Mouse (Mus musculus): ENCODE results near the gene Gabrb1.

DNA sequence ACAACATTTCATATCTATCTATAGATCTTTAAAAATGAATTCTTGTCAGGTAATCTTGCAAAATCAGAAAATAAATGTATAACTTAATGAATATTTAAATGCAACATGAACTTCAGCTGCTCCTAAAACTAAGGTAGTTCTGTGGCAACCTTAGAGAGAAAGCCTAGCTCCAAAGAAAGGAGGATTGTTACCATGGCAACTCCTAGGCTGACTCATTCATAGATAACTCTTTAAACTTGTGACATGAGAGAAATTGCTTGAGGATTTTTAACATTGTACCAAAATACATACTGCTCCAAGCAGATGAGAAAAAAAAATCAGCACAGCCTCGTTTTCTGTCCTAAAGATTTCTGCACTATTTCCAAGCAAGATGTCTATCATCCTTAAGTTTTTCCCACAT lies 171.1 kb downstream of the Gabrb1 start:
- no peak for TF ChIP-seq CTCF (IDR thresholded peaks at IDR 0.05; ENCODE audit: extremely low read depth, insufficient read depth, insufficient read length, insufficient replicate concordance)
- TF ChIP-seq POLR2A (IDR thresholded peaks at IDR 0.05; ENCODE audit: low read depth, low read length) = no peak

All from spleen, adult 2 months (tissue).